Mouse (Mus musculus) stomach, postnatal 0 days (tissue): ENCODE data around the gene Ttf2.

Source experiments
- CTCF ChIP-seq: IDR thresholded peaks from 2 replicates; pipeline ENCODE4 v1.5.1; 2016; ENCODE audit warnings: antibody characterized with exemption, low read depth, mild to moderate bottlenecking, moderate library complexity
- EP300 ChIP-seq: optimal IDR thresholded peaks from 2 replicates; pipeline ENCODE3; 2016; ENCODE audit warnings: antibody characterized with exemption

GRCm38 (mm10) chr3:100993718-100994117, 24.3 kb upstream of the Ttf2 start:
- no peak for TF ChIP-seq CTCF
- TF ChIP-seq EP300 = no peak
